Mouse (Mus musculus) large intestine, adult 2 months (tissue): ENCODE data around the gene Nedd9. TPM values are rescaled to one million over a fixed set of nuclear protein-coding genes. Genes with fewer than 3 reads are reported as not detected.
"Not testable (repeated sequence)": the region's sequence is repeated elsewhere in the genome, so short reads cannot be mapped to it uniquely, and the experiment has no call there.

Experiments
- DNase-seq: peaks from one replicate; pipeline ENCODE4 v3.0.0-alpha.2; 2012; ENCODE audit warnings: low read depth, low spot score
- WGBS: fragments of 180-500 bp; shearing (Covaris S2); methylation state at CpG from one replicate; pipeline ENCODE4 v1.1.7; 2018; 5-methylcytosine and 5-hydroxymethylcytosine counted together
- polyA plus RNA-seq: library from polyadenylated mRNA; depleted of rRNA; stranded (reverse); fragments of >200 nt; gene quantifications from 2 replicates; pipeline ENCODE4 v1.2.3, GENCODE M21; 2012

Gene Nedd9
- polyA plus RNA-seq, 1 experiment = 13.7 TPM

- DNase-seq = no peak
- 91% methylated on average over 4 of the region's 4 CpGs for WGBS
These were observed 107.2 kb downstream of the Nedd9 start for GRCm38 (mm10) chr13:41379951-41380465.

- DNase-seq = no peak
- WGBS = 78% methylated on average over 5 of the region's 5 CpGs
These were observed 108.7 kb downstream of the Nedd9 start for GRCm38 (mm10) chr13:41378462-41378861.

- WGBS = 92% methylated on average over 9 of the region's 9 CpGs
- no peak for DNase-seq
These were observed 109.3 kb downstream of the Nedd9 start for GRCm38 (mm10) chr13:41377856-41378255.

- WGBS = 82% methylated on average over 2 of the region's 2 CpGs
These were observed 110.1 kb downstream of the Nedd9 start for GRCm38 (mm10) chr13:41377011-41377431.

GRCm38 (mm10) chr13:41376111-41376510 lies 111.1 kb downstream of the Nedd9 start:
- WGBS = 92% methylated on average over 4 of the region's 4 CpGs
- DNase-seq = no peak

More at GRCm38 (mm10) chr13:41377011-41377431, 110.1 kb downstream of the Nedd9 start:
- no peak for DNase-seq

GRCm38 (mm10) chr13:41375696-41376095 lies 111.5 kb downstream of the Nedd9 start:
- DNase-seq = no peak
- 83% methylated on average over 6 of the region's 6 CpGs for WGBS

GRCm38 (mm10) chr13:41374886-41375285 lies 112.3 kb downstream of the Nedd9 start:
- 88% methylated on average over 1 of the region's 1 CpGs for WGBS
- DNase-seq = no peak

- WGBS = 79% methylated on average over 8 of the region's 8 CpGs
- DNase-seq = no peak
These were observed 114.4 kb downstream of the Nedd9 start for GRCm38 (mm10) chr13:41372555-41373460.

- 64% methylated on average over 3 of the region's 3 CpGs for WGBS
- DNase-seq = no peak
These were observed 115.6 kb downstream of the Nedd9 start for GRCm38 (mm10) chr13:41371547-41371946.

GRCm38 (mm10) chr13:41368612-41369011 lies 118.5 kb downstream of the Nedd9 start:
- DNase-seq = no peak
- WGBS = 95% methylated on average over 5 of the region's 5 CpGs

GRCm38 (mm10) chr13:41367176-41367611 lies 120.0 kb downstream of the Nedd9 start:
- WGBS = 88% methylated on average over 4 of the region's 4 CpGs
- DNase-seq = no peak

- not testable (repeated sequence) for DNase-seq
- WGBS = 71% methylated on average over 1 of the region's 1 CpGs
These were observed 120.6 kb downstream of the Nedd9 start for GRCm38 (mm10) chr13:41366609-41367008.

- DNase-seq = no peak
- 77% methylated on average over 9 of the region's 9 CpGs for WGBS
These were observed 122.9 kb downstream of the Nedd9 start for GRCm38 (mm10) chr13:41364273-41364672.

- DNase-seq = no peak
- WGBS = 77% methylated on average over 6 of the region's 6 CpGs
These were observed 124.3 kb downstream of the Nedd9 start for GRCm38 (mm10) chr13:41362909-41363308.

GRCm38 (mm10) chr13:41360272-41360815 lies 126.8 kb downstream of the Nedd9 start:
- 50% methylated on average over 8 of the region's 8 CpGs for WGBS
- DNase-seq = no peak

- no peak for DNase-seq
- 12% methylated on average over 16 of the region's 16 CpGs for WGBS
These were observed 127.6 kb downstream of the Nedd9 start for GRCm38 (mm10) chr13:41359330-41360215.

GRCm38 (mm10) chr13:41358480-41359180 lies 128.5 kb downstream of the Nedd9 start:
- WGBS = under 1% methylated on average over 42 of the region's 42 CpGs
- DNase-seq = no peak

GRCm38 (mm10) chr13:41358009-41358408 lies 129.2 kb downstream of the Nedd9 start:
- 3% methylated on average over 10 of the region's 10 CpGs for WGBS
- no peak for DNase-seq

- 7% methylated on average over 3 of the region's 3 CpGs for WGBS
- DNase-seq = no peak
These were observed 129.6 kb downstream of the Nedd9 start for GRCm38 (mm10) chr13:41357586-41357985.
